In the genomic region with DNA sequence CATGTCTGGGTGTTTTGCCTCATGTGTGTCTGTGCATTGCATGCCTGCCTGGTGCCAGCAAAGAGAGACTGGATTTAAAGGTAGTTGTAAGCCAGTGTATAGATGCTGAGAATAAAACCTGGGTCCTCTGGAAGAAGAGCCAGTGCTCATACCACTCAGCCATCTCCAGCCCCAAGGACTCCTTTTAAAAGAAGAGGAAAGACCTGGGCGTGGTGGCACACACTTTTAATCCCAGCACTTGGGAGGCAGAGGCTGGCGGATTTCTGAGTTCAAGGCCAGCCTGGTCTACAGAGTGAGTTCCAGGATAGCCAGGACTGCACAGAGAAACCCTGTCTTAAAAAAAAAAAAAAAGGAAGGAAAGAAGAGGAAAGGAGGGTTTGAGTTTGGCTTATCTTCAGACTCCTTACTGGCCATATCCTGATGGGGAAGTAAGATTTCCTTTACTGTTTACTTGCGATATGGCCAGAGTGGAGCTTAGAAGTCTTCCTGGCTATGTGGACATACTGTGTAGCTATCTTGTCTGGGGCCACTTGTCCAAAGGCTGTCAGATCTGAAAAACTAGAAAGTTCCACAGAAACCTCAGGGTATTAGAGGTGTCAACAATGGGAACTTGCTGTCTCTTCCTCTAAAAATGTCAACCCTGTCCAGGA, we compare ENCODE assay signal across 12 mouse cellular contexts.
"Had no signal": no experiment of that assay in that cellular context is flagged by ENCODE, and none has a peak within 500 bp of the region (broad histone marks: within the 10 kb centered on the region; RNA-seq: fewer than 3 reads in every experiment).

No protein-coding gene starts in this region.

- H3K9ac ChIP-seq: limb, embryonic 13.5 days; midbrain, embryonic 12.5 days; neural tube, embryonic 13.5 days; stomach, embryonic 15.5 days had no signal

- ATAC-seq: intestine, postnatal 0 days; midbrain, embryonic 16.5 days had no signal

- H3K27ac ChIP-seq: limb, embryonic 13.5 days; midbrain, embryonic 12.5 days; neural tube, embryonic 13.5 days; stomach, embryonic 15.5 days had no signal

- DNase-seq: kidney, adult 8-10 months; kidney, postnatal 25 days; retina, postnatal 1 day; thymus, adult 2 months; thymus, postnatal 25 days had no signal

- H3K27me3 ChIP-seq: megakaryocyte, embryonic 14.5 days; stomach, embryonic 15.5 days had no signal

- H3K4me2 ChIP-seq: limb, embryonic 13.5 days; midbrain, embryonic 12.5 days; neural tube, embryonic 13.5 days; stomach, embryonic 15.5 days had no signal

- H3K4me3 ChIP-seq: limb, embryonic 13.5 days; megakaryocyte, embryonic 14.5 days; midbrain, embryonic 12.5 days; neural tube, embryonic 13.5 days; stomach, embryonic 15.5 days had no signal

- H3K9me3 ChIP-seq: limb, embryonic 13.5 days; megakaryocyte, embryonic 14.5 days; midbrain, embryonic 12.5 days; neural tube, embryonic 13.5 days; stomach, embryonic 15.5 days had no signal
